Mouse (Mus musculus) stomach, embryonic 14.5 days (tissue): ENCODE measurements around the gene Smox. TPM values are rescaled to one million over a fixed set of nuclear protein-coding genes. Genes with fewer than 3 reads are reported as not detected.
"Not testable (repeated sequence)": the region's sequence is repeated elsewhere in the genome, so short reads cannot be mapped to it uniquely, and the experiment has no call there.

Source experiments
- ATAC-seq: fragments of 200-750 bp; cut with Nextera tagmentation; 2 replicates; pipeline ENCODE4 v1.8.0; 2017; ENCODE audit warnings: low read depth, moderate TSS enrichment; ENCODE audit not compliant: insufficient number of reproducible peaks, insufficient read depth, low FRiP score
- H3K27ac ChIP-seq: fragments of 300-500 bp; sonication (generic); 2 replicates; pipeline ENCODE4 v1.5.1; 2014; ENCODE audit warnings: mild to moderate bottlenecking, low read length, moderate library complexity, mixed read lengths
- H3K27me3 ChIP-seq: fragments of 300-500 bp; sonication (generic); 2 replicates; pipeline ENCODE4 v1.6.1; 2014; ENCODE audit warnings: low read length, control low read depth, mixed read lengths; ENCODE audit not compliant: control insufficient read depth, insufficient read depth
- H3K36me3 ChIP-seq: fragments of 300-500 bp; sonication (generic); 2 replicates; pipeline ENCODE4 v1.6.1; 2014; ENCODE audit warnings: mild to moderate bottlenecking, control low read depth, low read length, moderate library complexity, mixed read lengths; ENCODE audit not compliant: control insufficient read depth, insufficient read depth
- H3K4me1 ChIP-seq: fragments of 300-500 bp; sonication (generic); 2 replicates; pipeline ENCODE4 v1.6.1; 2014; ENCODE audit warnings: low read length, control low read depth, mixed read lengths; ENCODE audit not compliant: control insufficient read depth, insufficient read depth
- H3K4me2 ChIP-seq: fragments of 300-500 bp; sonication (generic); replicated peaks from 2 replicates; pipeline ENCODE4 v1.6.1; 2014; ENCODE audit warnings: low read depth, low read length, control low read depth
- H3K4me3 ChIP-seq: fragments of 300-500 bp; sonication (generic); 2 replicates; pipeline ENCODE4 v1.5.1; 2014; ENCODE audit warnings: low read depth, low read length, control low read depth
- H3K9ac ChIP-seq: fragments of 300-500 bp; sonication (generic); replicated peaks from 2 replicates; pipeline ENCODE4 v1.6.1; 2014; ENCODE audit warnings: low read depth, mild to moderate bottlenecking, control low read depth, low read length, moderate library complexity, mixed read lengths
- H3K9me3 ChIP-seq: fragments of 300-500 bp; sonication (generic); 2 replicates; pipeline ENCODE4 v1.6.1; 2016; ENCODE audit warnings: low read depth, low read length, control low read depth; ENCODE audit not compliant: control insufficient read depth
- WGBS: fragments of 180-500 bp; shearing (Covaris S2); extraction: QIAGEN DNeasy Blood & Tissue Kit; methylation state at CpG from one replicate; pipeline ENCODE4 v1.1.7; 2014; 5-methylcytosine and 5-hydroxymethylcytosine counted together
- polyA plus RNA-seq: library from polyadenylated mRNA; unstranded; fragments of >200 nt; fragmentation: Nextera tagmentation; extraction: Ambion mirVana; gene quantifications from 2 replicates; pipeline ENCODE4 v1.2.1, GENCODE M21; 2014

Gene Smox
- polyA plus RNA-seq, 1 experiment from 2014 or later: 28.5 TPM

DNA sequence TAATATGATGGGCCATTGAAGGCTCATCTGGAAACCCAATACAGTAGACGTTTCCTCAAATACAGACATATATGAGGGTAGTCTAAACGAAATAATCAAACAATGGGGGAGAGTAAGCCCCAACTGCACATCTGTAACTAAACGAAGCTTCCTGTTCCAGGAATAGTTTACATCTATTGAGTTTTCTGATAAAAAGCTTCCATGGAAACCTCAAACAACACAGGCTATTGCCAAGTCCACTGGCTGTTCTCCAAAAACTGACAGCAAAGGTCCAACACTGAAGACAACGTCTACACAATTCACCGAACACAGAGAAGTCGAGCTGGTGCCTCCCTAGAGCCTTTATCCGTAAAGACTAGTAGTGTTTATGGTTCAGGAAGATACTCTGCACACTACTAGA lies 33.6 kb upstream of the Smox start:
- Histone ChIP-seq H3K4me3 (no peak overlapping the region), H3K27me3 (no peaks in the 10 kb centered on the region), H3K36me3 (no peaks in the 10 kb centered on the region), H3K27ac (no peak overlapping the region), H3K9ac (no peak overlapping the region), H3K4me2 (no peak overlapping the region), H3K9me3 (no peaks in the 10 kb centered on the region), H3K4me1 (no peaks in the 10 kb centered on the region)
- WGBS: 61% methylated on average over 7 of the region's 7 CpGs
- no peak for ATAC-seq

DNA sequence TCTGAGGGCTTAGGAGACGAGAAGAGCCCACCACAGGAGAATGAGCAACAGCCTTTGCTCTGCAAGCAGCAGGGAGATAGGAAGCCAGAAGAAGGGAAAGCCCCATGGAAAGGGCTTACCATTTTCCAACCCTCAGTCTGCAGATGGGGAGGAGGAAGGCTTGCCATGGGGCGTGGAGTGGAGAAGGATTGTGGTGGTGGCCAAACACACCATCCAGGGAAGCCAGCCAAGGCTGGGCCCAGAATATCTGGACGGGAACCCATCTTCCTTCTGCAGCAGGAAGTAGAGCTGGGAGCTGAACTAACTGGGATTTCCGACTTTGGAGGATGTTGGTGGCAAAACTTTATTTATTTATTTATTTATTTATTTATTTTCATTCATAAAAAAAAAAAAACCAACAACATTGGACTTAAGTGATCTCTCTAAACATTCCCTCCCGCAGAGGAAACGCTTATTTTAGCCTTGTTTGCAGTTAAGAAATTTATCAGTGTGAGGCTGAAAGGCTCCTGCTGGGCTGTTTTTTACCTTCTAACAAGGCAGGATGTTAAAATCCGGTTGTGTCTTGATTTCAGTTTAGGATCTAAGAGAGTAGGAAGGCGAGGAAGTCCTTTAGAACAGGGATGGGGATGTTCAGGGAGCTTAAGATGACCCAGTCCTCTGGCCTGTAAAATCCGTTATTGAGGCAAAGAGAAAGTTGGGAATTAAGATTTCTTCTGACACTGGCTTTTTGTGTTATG lies 30.2 kb upstream of the Smox start:
- H3K9me3 ChIP-seq: no peaks in the 10 kb centered on the region
- no peaks in the 10 kb centered on the region for H3K27me3 ChIP-seq
- H3K4me2 ChIP-seq: no peak overlapping the region
- no peak overlapping the region for H3K27ac ChIP-seq
- no peaks in the 10 kb centered on the region for H3K4me1 ChIP-seq
- no peak overlapping the region for H3K9ac ChIP-seq
- WGBS: 67% methylated on average over 9 of the region's 9 CpGs
- H3K36me3 ChIP-seq: no peaks in the 10 kb centered on the region
- H3K4me3 ChIP-seq: no peak overlapping the region
- no peak for ATAC-seq

DNA sequence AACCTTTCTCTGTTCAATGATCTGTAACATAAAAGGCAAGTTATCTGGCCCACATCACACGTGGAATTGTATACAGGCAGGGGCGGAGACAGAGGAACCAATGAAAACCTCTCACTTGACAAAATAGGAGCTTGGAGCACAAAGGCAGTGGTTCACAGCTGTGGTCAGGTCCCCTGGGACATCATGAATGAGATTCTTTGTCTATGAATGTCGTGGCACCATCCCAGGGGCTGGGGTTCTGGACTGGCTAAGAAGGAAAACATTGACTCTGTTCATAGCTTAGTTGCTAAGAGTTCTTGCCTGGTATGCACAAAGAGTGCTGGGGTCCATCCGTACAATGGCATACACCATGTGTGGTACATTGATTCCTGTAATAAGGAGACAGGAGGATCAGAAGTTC lies 28.3 kb upstream of the Smox start:
- Histone ChIP-seq H3K9me3 (no peaks in the 10 kb centered on the region), H3K4me3 (no peak overlapping the region), H3K36me3 (no peaks in the 10 kb centered on the region), H3K4me1 (no peaks in the 10 kb centered on the region), H3K27me3 (no peaks in the 10 kb centered on the region), H3K9ac (no peak overlapping the region), H3K27ac (no peak overlapping the region), H3K4me2 (no peak overlapping the region)
- no peak for ATAC-seq
- WGBS: 70% methylated on average over 4 of the region's 4 CpGs

DNA sequence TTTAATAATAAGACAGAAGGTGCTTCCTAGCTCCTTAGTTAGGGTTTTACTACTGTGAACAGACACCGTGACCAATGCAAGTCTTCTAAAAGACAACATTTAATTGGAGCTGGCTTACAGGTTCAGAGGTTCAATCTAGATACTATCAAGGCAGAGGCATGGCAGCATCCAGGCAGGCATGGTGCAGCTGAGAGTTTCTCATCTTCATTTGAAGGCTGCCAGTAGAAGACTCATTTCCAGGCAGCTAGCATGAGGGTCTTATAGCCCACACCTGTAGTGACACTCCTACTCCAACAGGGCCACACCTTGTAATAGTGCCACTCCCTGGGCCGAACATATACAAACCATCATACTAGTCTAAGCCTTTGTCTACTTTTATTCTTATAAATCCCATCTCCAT lies 27.1 kb upstream of the Smox start:
- Histone ChIP-seq H3K27me3 (no peaks in the 10 kb centered on the region), H3K27ac (no peak overlapping the region), H3K9me3 (no peaks in the 10 kb centered on the region), H3K4me2 (no peak overlapping the region), H3K9ac (no peak overlapping the region), H3K36me3 (no peaks in the 10 kb centered on the region), H3K4me3 (no peak overlapping the region), H3K4me1 (no peaks in the 10 kb centered on the region)
- 89% methylated on average over 2 of the region's 2 CpGs for WGBS
- no peak for ATAC-seq

DNA sequence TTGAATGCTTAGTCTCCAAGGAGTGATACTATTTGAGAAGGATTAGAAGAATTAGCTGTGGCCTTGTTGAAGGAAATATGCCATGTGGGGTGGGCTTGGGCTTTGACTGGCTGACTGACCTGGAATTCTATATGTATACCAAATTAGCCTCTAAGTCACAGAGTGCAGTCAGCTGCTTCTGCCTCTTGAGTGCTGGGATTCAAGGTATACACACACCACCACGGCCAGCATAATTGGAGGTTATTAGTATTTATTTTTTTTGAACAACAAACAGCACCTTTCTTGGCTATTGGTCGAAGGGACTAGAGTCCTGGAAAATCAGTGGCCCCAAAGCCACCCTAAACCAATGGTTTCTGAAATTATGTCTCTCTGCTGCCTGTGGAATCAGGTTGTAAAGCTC lies 24.6 kb upstream of the Smox start:
- ATAC-seq: no peak
- WGBS: 69% methylated on average over 2 of the region's 2 CpGs
- H3K4me1 ChIP-seq: no peaks in the 10 kb centered on the region

DNA sequence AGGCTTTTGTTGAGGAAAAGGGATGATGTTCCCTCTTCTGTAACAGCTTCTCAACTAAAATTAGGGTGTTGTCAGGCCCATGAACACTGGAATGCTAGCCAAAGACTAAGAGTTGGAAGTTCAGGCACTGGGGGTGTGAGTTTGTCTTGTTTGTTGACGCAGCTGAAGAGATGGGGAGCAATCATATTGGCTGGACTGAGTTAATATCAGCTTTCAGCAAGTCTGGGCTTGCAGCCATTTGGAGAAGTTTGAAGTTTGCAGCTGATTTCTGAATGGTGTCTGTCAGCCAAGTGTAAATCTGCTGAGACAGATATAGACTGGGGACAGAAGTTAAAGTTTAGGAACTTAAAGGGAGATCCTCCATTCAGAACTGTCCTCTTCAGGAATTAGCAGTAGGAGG lies 21.4 kb upstream of the Smox start:
- Histone ChIP-seq H3K9me3 (no peaks in the 10 kb centered on the region), H3K4me2 (no peak overlapping the region), H3K27ac (no peak overlapping the region), H3K9ac (no peak overlapping the region), H3K4me3 (no peak overlapping the region), H3K36me3 (no peaks in the 10 kb centered on the region), H3K4me1 (no peaks in the 10 kb centered on the region), H3K27me3 (no peaks in the 10 kb centered on the region)
- no peak for ATAC-seq
- WGBS: 38% methylated on average over 1 of the region's 1 CpGs

More for the DNA sequence above, 24.6 kb upstream of the Smox start:
- no peaks in the 10 kb centered on the region for H3K9me3 ChIP-seq
- no peak overlapping the region for H3K4me3 ChIP-seq
- no peaks in the 10 kb centered on the region for H3K27me3 ChIP-seq
- no peaks in the 10 kb centered on the region for H3K36me3 ChIP-seq
- no peak overlapping the region for H3K9ac ChIP-seq
- H3K27ac ChIP-seq: no peak overlapping the region
- no peak overlapping the region for H3K4me2 ChIP-seq

DNA sequence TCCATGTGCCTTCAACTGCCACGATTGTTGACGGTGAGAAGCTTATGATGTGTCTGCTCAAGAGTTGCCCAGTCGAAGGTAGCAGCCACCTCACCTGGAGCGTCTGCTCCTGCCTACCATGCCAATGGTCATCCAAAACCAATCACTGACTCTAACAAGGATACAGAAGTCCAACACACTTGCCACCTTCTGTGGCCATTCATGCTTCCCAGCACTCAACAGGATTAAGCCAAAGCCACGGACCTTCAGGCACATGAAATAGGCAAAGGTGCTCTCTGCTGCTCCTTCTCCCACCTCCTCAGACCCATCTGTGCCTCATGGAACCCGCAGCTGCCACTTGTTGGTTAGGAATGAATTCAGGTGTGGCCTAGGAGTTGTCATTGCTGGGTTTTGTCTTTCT lies 17.5 kb upstream of the Smox start:
- 86% methylated on average over 6 of the region's 6 CpGs for WGBS
- Histone ChIP-seq H3K4me2 (no peak overlapping the region), H3K9ac (no peak overlapping the region)

DNA sequence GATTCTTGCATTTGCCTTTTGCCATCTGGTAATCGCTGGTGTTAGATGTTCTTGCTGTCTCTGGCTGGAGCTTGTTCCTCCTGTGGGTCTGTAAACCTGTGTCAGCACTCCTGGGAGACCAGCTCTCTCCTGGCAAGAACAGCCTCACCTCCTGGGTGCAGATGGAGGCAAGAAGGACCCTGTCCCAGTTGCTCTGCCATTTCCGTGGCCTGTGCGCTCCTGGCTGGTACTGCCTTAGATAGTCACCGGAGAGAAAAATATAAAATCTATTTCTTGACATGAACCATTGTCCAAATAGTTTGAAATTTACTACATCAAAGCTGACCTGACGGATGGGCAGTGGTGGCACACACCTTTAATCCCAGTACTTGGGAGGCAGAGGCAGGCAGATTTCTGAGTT lies 14.2 kb upstream of the Smox start:
- not testable (repeated sequence) for H3K36me3 ChIP-seq, H3K4me3 ChIP-seq, H3K9me3 ChIP-seq, H3K27me3 ChIP-seq, H3K9ac ChIP-seq, ATAC-seq, H3K4me2 ChIP-seq, H3K27ac ChIP-seq, H3K4me1 ChIP-seq
- 93% methylated on average over 5 of the region's 5 CpGs for WGBS

More for the DNA sequence above, 17.5 kb upstream of the Smox start:
- no peaks in the 10 kb centered on the region for H3K36me3 ChIP-seq
- H3K4me1 ChIP-seq: no peaks in the 10 kb centered on the region
- no peak overlapping the region for H3K4me3 ChIP-seq
- H3K27ac ChIP-seq: no peak overlapping the region
- no peak for ATAC-seq
- no peaks in the 10 kb centered on the region for H3K27me3 ChIP-seq
- no peaks in the 10 kb centered on the region for H3K9me3 ChIP-seq

DNA sequence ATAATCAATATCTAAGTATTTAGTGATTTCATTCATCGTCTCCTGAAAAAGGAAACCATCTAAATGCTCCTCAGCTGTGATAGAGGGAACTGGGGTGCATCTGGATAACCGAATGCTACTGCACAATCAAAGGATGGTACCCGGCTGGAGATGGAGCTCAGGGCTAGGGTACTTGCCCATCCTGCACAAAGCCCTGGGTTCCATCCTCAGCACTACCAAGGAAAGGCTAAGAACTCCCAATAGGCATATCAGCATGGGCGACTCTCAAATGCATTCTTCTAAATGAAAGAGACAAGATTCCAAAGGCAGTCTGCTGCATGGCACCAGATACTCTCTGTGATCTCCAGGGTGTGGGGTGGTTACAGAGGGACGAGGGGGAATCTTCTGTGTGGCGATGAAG lies 13.4 kb upstream of the Smox start:
- no peaks in the 10 kb centered on the region for H3K4me1 ChIP-seq
- H3K36me3 ChIP-seq: no peaks in the 10 kb centered on the region
- no peak overlapping the region for H3K9ac ChIP-seq
- no peaks in the 10 kb centered on the region for H3K9me3 ChIP-seq
- no peaks in the 10 kb centered on the region for H3K27me3 ChIP-seq
- no peak overlapping the region for H3K4me3 ChIP-seq
- no peak overlapping the region for H3K4me2 ChIP-seq
- 87% methylated on average over 6 of the region's 6 CpGs for WGBS
- H3K27ac ChIP-seq: no peak overlapping the region
- no peak for ATAC-seq
